Mouse (Mus musculus) left cerebral cortex, postnatal 25 days (tissue): ENCODE results near the gene Ifne. TPM values are rescaled to one million over a fixed set of nuclear protein-coding genes. Genes with fewer than 3 reads are reported as not detected.
A peak's percentile ranks its signal among the peaks of the same experiment; 100 is the strongest.
"Not testable (repeated sequence)": the region's sequence is repeated elsewhere in the genome, so short reads cannot be mapped to it uniquely, and the experiment has no call there.

Source experiments
- DNase-seq, 2 experiments: peaks; one replicate each; pipeline ENCODE4 v3.0.0; 2022; ENCODE audit warnings: low spot score in 2 of 2, mixed read lengths in 1 of 2
- intact Hi-C: fragments of 180-260 bp; cut with DNase I; formaldehyde crosslinking; loops from one replicate; pipeline ENCODE4 v1.15.1; 2025
- total RNA-seq, 2 experiments: library from RNA; stranded (reverse); gene quantifications; 2 replicates each; pipeline ENCODE4 v1.2.3; 2021

The Ifne gene
- total RNA-seq, 2 experiments from 2014 or later, result not detected

- intact Hi-C loops, result loop anchor here (1.0 to 10.0 kb wide), 2 partner anchors 257 to 652 kb away; no protein-coding TSS in a partner anchor
- DNase-seq, result peak; percentile 18 to 46
Observed at GRCm38 (mm10) chr4:88872691-88873090, 7.3 kb downstream of the Ifne start.

DNA sequence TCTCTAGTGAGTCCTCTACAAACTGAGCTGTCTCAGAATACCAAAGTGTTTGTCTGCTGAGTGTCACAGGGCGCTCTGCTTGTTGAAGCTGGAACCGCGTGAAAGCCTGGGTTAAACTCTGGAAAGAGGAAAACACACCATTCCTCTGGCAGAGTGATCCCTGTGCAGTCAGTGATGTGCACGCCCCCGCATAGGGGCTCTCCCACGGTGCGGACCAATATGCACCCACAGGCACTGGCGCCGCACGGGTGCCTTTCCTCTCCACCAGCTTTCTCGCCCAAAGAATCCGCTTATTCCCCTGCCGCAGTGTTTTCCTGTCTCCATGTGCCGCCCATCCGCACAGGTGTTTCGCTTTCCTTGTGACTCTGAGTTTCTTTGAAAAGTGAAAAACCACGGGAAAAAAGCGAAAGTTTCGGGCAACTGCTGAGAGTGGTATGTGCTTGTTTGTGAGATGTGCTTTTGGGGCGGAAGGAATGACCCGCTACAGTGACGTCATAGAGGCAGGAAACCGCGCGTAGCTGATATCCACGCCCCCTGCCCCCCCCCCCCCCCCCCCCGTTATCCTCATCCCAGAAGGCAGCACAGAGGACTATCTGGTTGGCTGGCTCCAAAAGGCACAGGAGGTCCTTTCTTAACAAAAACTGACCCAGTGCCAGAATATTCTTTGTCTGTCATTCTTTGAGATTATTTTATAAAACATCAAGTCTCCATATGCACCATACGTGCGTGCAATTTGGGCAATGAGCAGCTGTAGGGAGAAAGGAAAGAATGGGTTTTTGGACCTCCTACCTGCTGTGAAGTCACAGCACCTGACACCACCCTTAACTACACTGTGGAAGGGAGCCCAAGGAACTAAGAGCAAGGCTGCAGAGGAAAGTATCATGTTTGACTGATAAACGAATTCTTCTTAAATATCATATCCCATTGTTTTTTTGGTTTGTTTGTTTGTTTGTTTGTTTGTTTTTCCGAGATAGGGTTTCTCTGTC, 11.8 kb downstream of the Ifne start:
- intact Hi-C loops, result no loop called here
- peak; percentile 3 to 15 for DNase-seq

DNA sequence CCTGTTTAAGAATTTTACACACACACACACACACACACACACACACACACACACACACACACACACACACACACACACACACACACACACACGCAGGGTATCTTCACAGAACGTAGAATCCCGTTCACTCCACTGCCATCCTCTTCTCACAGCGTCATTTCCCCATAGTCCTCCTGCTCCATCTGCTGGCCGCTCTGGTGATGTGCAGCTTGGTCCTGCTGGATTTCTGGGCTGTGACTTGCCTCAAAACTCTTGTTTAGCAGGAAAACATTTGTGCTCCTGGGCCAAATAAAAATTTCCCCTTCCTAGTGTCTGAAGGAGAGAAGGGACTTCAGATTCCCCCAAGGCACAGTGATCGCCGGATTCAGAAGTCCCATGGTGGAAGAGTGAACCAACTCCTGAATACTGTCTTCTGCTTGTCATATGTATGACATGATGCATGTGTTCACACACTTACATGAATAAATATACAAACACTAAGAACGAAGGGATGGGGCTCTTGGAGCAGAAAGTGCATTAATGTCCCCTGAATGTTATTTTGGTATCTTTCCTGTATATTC, 12.6 kb downstream of the Ifne start:
- peak; percentile 62 to 75 for DNase-seq
- intact Hi-C loops, result no loop called here

GRCm38 (mm10) chr4:88865011-88865569, 14.9 kb downstream of the Ifne start:
- intact Hi-C loops, result no loop called here
- no peak for DNase-seq

GRCm38 (mm10) chr4:88864599-88864998, 15.4 kb downstream of the Ifne start:
- DNase-seq, result no peak
- intact Hi-C loops, result no loop called here

- intact Hi-C loops, result no loop called here
- no peak for DNase-seq
Observed at GRCm38 (mm10) chr4:88863309-88863708, 16.7 kb downstream of the Ifne start.

DNA sequence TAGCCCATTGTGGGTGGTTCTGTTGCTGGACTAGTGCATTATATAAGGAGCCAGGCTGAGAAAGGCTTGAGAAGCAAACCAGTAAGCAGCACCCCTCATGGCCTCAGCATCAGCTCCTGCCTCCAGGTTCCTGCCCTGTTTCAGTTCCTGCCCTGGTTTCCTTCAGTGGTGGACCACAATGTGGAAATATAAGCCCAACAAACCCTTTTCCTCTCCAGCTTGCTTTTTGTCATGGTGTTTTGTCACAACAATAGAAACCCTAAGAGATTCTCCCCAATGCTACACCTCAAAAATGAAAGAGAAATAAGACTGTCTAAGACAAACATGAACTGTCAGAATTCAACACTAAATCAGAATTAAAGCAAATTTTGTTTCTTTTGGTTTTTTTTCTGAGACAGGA, 20.8 kb downstream of the Ifne start:
- intact Hi-C loops, result no loop called here
- DNase-seq, result no peak

- intact Hi-C loops, result no loop called here
- DNase-seq, result no peak
Observed at GRCm38 (mm10) chr4:88851026-88851763, 28.8 kb downstream of the Ifne start.

- intact Hi-C loops, result no loop called here
- no peak for DNase-seq
Observed at GRCm38 (mm10) chr4:88849698-88850097, 30.3 kb downstream of the Ifne start, which contains the start of gene Ifna1. TSS of gene Ifna1 (plus strand) at chr4:88850087.

DNA sequence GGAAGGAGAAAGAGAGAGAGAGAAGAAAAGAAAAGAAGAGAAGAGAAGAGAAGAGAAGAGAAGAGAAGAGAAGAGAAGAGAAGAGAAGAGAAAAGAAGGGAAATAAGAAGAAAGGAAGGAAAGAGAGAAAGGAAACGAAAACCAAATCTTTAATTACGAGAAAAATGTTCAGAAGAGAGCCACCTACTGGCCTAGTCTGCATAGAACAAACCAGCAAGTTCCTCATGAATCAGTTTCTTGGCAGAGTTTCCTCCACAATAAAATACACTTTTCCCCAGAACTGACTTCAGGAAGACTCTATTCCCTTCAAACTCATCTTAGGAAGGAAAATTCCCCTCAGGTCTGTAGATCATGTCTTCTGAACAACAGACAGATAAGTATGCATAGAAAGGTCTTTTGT, 34.7 kb downstream of the Ifne start:
- intact Hi-C loops, result no loop called here
- DNase-seq, result no peak

DNA sequence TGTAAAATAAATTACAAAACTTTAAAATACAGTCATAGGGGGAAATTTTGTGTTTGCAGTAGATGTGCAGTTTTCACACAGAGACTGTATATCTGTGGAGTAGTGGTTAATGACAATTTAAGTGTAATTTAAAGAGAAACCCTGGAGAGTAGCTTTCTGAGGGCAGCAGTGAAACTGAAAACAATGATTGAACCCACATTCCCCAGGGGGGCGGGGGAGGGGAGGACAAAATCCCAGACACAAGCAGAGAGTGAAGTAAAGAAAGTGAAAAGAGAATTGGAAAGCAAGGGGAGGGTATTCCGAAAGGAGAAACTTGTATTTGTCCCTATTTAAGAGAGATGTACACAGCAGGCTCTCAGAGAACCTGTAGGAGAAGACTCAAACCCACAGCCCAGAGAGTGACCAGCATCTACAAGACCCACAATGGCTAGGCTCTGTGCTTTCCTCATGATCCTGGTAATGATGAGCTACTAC, 38.5 kb downstream of the Ifne start, which contains the start of gene Ifna4:
Gene Ifna4 (plus strand): TSS at position 424 of the 474 bp plus-strand sequence.
- intact Hi-C loops, result no loop called here
- no peak for DNase-seq

DNA sequence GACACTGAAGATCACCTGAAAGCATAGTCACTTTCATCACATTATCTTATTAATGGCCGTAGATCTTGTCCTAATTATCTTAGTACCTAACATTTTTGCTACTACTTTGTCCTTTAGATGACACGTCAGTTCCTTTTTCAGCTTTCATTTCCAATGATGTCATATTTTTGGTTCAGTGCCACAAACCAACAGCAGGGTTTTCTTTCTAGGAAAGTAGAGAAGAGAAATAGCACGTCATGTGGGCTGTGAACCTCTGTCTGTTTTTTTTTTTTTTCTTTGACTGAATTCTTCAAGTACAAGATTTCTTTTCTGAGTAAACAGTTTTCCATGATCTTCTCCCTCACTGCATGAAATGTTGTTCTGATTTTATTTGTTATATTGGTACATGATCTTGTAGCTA, 39.9 kb downstream of the Ifne start:
- intact Hi-C loops, result no loop called here
- DNase-seq, result no peak

- intact Hi-C loops, result no loop called here
- peak in 1 of 2 experiments; percentile 4 for DNase-seq
Observed at GRCm38 (mm10) chr4:88838828-88839227, 41.2 kb downstream of the Ifne start.

- intact Hi-C loops, result not testable (repeated sequence)
Observed at GRCm38 (mm10) chr4:88835225-88835624, 44.8 kb downstream of the Ifne start, which contains the start of gene Ifna5. TSS of gene Ifna5 (plus strand) at chr4:88835525.

GRCm38 (mm10) chr4:88830523-88830922, 49.5 kb downstream of the Ifne start:
- peak in 1 of 2 experiments; percentile 31 for DNase-seq

More at GRCm38 (mm10) chr4:88835225-88835624, 44.8 kb downstream of the Ifne start, which contains the start of gene Ifna5:
- not testable (repeated sequence) for DNase-seq

More at GRCm38 (mm10) chr4:88830523-88830922, 49.5 kb downstream of the Ifne start:
- intact Hi-C loops, result no loop called here
